Mouse (Mus musculus): ENCODE results near the gene Zc3hav1.
"Not testable (repeated sequence)": the region's sequence is repeated elsewhere in the genome, so short reads cannot be mapped to it uniquely, and the experiment has no call there.

The Zc3hav1 gene

DNA sequence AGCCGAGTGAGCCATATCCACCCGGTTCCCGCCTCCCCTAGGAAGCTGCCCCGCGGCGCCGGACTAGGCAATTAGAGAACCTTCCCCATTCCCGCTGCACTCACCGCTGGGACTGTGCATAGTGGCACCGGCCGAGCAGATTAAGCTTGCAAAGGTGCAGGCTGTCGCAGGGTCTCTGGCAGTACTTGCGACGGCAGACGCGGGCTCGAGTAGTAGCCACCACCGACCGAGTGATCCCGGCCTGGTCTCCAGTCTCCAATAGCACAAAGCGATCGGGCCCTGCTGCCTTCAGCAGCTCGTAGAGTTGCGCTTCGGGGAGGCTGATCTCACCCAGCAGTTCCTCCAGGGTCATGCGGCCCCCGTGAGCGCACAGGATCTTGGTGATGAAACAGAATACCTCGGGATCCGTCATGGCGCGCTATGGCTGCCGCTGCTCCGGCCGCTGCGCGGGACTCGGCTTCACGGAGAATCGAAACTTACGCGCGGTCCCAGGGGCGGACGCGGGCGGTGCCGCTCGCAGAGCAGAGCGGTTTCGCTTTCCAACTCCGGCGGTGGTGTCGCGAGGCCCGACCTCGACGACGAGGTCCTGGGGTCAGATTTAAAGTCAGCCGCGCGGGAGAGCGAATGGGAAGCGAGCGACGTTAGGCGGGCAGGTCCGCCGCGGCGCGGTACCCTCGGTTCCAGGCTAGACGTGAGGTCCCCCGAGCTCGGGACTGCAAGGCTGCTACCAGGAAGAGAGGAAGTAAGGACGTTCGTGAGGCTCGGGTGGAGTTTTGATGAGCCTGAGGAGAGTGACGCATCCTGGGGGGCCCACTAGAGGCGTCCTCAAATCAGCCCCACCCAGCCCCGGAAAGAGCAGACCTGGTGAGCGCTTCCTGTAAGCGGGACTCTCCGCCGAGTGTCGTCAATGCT, at the start of gene Zc3hav1:
Gene Zc3hav1 (minus strand): TSS at position 793 of the 912 bp plus-strand sequence.
- peak; percentile 79 for DNase-seq (ENCODE audit: low read depth, low spot score)

DNA sequence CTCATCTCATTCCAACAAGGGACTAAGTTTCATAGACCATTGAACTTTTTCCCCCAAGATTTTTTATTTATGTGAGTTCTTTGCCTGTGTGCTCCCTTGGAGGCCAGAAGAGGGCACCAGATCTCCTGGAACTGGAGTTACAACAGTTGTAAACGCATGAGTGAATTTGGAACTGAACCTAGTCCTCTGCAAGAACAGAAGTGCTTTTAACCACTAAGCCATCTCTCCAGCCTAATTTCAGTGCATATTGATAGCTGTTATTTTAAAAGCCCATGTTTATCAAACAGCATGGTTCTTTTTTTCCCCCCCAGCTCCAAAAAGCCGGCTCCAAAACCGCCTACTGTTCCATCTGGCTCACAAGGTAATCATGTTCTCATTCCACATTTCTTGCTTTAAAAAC, 35.3 kb upstream of the Zc3hav1 start:
- peak; percentile 74 for DNase-seq (ENCODE audit: low read depth, low spot score)

DNA sequence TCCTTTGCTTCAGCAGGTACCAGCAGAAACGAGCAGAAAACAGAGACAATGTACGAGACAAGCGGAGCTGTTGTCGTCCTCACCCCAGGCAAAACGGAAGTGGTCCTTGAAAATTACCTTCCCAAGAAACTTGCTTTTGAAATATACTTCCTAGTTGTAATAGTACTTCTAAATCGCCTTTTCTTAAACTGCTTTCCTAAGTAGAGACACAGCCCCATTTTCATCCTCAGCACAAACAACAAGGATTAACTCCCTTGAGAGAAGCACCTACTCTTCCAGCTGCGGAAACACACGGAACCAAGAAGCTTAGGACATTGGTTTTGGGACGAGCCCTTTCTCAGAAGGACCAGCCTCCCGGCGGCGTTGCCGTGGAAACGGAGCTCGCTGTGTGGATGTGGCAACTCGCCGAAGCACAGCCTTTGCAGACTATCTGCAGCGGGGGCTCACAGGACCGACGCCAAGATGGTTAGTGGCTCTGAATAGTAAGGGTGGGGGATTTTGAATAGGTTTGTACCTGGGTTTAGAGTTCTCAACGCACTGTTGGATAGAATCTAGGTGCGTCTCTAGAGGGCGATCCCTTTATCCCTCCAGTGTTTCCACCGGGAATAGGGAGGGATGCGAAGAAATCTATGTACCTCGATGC, 26.8 kb upstream of the Zc3hav1 start, which contains the start of gene Ttc26:
Gene Ttc26 (plus strand): TSS at position 341 of the 643 bp plus-strand sequence.
- peak; percentile 94 for DNase-seq (ENCODE audit: low read depth, low spot score)

DNA sequence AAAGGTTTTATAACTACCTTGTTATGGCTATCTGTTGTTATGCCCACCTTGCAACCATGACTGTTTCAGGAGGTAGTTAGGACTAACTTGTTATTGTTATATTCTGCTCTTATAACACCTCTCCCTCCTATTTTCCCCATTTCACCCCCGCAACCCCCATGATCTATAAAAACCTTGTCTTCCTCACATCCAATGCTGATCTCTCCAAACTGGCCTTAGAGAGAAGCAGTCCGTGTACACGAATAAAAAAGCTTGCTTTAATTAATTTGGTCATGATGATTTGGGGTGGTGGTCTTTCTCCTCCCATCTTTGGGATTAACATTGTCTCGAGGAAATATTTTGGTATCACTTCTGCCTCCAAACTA, 26.3 kb upstream of the Zc3hav1 start:
- no peak for DNase-seq (ENCODE audit: low read depth, low spot score)

DNA sequence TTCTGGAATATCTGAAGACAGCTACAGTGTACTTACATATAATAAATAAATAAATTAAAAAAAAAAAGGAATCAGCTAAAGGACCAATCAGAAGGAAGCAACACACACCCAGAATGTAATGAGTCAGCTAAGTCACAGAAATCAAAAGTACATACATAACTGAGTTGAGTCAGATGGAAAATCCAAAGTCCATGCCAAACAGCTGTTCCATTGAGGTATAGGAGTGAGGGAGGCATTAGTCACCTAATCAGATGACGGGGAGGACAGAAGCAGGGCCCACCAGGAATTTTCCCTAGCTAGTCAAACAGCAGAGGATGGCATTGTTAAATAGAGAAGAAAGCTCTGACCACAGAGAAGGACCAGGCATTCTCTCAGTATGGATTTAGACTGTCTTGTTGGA, 19.9 kb upstream of the Zc3hav1 start:
- DNase-seq (ENCODE audit: low read depth, low spot score) = no peak

DNA sequence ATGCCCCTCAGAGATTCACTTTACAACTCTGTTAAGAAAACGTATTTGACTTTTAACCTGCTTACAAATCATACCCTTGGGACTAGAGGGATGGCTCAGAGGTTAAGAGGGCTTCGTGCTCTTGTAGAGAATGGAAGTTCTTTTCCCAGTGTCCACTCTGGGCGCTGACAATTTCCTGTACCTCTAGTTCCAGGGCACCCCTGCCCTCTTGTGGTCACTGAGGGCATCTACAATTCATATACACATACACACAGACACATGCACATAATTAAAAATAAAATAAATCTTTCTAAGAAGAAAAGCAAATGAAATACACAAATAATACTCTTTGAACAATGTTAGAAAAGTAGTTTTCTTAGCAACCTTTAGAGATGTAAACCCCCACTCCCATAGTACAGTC, 15.5 kb upstream of the Zc3hav1 start:
- peak; percentile 61 for DNase-seq (ENCODE audit: low read depth, low spot score)

DNA sequence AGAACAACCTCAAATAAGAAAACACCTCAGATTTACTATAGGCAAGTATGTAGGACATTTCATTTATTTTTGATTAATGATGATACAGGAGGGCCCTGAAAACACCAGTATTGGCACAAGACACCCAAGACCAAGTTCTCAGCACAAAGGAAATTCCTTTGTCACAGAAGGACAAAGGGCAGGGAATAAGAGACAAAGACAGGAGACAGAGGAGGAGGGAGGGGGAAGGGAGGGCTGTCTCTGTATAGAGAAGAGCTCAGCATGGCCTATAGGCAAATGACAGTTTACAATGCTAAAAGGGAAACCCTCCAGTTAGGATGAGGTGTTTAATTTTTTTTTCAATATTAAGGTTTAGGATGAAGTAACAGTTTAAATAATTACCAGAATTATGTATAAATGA, 9.7 kb upstream of the Zc3hav1 start:
- peak; percentile 87 for DNase-seq (ENCODE audit: low read depth, low spot score)

DNA sequence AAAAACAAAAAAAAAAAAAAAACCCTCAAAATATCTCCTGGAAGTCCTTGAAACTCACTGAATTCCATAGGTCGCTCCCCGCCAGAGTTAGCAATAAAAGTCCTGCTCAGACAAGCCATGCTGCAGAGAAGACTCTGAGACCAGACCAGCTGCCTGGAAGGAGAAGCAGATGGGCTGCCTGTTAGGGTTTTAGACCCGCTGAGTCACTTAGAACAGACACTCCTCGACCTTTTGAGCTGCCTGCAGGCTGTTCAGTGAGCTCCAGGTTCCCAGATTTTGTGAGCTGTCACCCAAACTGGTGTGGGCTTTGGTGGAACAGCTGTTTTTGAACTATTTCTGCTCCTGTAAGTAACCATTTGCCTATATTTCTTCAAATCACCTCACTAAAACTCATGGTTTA, 9.0 kb upstream of the Zc3hav1 start:
- DNase-seq (ENCODE audit: low read depth, low spot score) = peak; percentile 50

DNA sequence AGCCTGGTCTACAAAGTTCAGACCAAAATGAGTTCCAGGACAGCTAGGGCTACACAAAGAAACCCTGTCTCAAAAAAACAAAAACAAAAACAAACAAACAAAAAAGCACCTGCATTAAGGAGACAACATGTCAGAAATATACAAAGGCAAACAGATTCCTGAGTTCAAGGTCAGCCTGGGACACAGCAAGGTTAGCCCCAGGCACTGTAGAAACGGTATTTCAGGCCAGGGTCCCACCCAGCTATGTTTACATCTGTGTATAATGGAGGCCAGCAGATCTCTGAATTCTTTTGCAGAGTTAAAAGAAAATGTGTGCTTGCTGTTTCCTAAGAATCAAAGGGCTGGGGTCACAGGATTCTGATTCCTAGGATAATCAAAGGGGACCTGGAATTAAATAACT, 7.5 kb upstream of the Zc3hav1 start:
- DNase-seq (ENCODE audit: low read depth, low spot score) = peak; percentile 77

DNA sequence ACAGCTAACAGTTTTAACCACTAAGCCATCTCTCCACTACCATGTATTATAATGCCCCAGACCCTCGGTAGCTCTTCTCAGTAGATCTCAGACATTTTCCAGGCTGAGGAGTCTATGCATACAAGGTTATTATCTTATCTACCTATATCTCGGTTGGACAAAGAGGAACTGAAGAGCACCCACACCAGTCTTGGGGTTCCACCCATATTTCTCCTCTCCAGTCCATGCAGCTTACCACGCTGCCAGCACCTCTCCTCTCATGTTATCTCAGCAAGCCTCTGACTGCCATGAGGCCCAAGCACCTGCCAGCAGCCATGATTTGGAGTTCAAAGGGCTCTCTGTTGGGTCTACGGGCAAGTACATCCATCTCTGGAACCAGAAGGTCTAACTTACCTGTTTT, 6.7 kb upstream of the Zc3hav1 start:
- no peak for DNase-seq (ENCODE audit: low read depth, low spot score)

DNA sequence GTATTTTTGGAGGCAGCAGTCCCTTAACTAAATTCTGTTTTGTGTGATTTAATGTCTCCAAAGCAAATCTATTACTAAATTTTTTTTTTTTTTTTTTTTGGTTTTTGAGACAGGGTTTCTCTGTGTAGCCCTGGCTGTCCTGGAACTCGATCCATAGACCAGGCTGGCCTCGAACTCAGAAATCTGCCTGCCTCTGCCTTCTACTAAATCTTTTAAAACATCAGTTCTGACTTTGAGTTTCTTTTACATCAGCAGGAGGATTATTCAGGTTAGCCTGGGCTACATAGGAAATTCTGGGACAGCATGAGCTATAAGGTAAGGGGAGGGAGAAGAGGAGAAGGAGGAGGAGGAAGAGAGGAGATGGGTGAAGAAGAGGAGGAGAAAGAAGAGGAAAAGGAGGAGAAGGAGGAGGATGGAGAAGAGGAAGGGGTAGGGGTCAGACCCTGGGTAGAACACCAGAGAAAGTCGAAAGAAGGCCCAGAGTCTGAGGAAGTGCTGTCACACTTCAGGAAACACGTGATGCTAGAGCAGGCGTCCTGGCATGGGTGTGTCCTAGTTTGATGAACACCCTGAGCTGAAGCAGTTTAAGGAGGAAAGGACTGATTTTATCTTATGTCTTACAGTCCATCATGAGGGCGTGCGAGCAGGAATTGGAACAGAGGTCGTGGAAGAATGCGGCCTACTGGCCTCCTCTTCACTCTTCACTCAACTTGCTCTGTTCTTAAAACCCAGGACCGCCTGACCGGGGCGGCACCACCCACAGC, 5.5 kb upstream of the Zc3hav1 start:
- no peak for DNase-seq (ENCODE audit: low read depth, low spot score)

DNA sequence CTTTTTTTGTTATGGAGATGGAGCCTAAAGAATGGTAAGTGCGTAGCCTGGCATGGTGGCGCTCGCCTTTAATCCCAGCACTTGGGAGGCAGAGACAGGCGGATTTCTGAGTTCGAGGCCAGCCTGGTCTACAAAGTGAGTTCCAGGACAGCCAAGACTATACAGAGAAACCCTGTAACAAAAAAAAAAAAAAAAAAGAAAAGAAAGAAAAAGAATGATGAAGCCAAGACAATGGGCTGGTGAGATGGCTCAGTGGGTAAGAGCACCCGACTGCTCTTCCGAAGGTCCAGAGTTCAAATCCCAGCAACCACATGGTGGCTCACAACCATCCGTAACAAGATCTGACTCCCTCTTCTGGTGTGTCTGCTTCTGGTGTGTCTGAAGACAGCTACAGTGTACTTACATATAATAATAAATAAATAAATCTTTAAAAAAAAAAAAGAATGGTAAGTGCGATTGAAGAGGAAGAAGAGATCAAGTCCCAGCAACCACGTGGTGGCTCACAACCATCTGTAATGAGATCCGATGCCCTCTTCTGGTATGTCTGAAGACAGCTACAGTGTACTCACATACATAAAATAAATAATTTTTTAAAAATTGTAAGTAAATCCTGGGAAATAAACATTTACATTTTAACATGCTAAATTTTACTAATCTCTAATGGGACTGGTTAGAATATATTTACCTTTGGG, 4.8 kb upstream of the Zc3hav1 start:
- not testable (repeated sequence) for DNase-seq (ENCODE audit: low read depth, low spot score)

DNA sequence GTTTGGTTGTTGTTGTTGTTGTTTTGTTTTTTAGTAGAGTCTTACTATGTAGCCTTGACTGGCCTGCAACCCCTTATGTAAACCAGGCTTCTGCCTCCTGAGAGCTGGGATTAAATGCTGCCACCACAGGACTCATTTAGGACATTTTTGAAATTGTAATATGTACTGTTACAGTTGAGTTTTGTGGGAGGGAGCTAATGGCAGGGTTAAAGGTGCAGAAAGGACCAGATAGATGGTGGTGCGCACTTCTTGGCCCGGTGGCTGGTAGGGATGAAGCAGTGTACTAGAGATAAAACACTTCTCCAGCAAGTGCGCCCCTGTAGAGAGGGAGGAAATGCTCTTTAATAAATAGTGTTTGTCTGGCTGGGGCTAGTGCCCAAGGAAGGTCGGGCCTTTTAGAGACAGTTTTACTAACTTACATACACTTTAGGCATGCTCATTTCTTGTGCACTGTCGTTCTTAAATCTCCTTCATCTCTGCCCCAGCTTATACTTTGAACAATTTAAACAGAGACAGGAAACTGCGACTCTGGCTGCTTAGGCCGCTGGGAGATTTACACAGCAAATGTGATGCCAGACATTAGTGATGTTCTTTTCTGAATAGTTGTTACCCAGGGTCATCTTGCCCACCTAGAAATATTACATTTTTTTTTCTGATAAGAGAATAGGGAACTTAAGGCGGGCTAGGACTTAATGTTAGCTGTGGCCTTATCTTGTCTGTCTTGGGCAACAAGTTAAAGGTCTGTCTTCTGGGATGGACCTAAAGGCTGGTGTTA, 4.0 kb upstream of the Zc3hav1 start:
- DNase-seq (ENCODE audit: low read depth, low spot score) = no peak

DNA sequence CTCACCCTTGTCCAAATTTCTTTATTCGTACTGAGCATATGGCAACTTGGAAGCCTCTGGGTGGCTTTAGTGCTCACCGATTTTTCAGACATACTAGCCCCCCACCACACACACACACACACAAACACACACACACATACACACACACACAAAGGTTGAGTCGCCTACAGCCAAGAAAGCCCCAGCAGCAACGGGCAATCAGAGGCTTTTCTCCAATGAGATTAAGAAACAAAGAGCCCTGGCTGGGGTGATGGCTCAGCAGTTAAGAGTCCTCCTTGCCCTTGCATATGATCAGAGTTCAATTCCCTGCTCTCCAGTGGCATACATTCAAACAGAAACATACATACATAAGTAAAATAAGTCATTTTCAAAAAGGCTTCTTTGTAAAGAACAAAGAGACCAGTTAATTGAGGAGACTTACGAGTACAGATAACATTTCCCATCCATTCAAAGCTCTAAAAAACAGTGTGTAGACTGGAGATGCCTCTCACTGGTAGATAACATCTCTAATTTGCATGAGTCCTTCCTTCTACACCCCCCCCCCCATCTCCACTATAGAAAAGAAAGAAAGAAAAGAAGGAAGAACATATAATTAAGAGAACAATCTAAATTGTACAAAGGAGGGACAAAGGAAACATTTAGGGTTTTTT, 3.3 kb upstream of the Zc3hav1 start:
- peak; percentile 41 for DNase-seq (ENCODE audit: low read depth, low spot score)

DNA sequence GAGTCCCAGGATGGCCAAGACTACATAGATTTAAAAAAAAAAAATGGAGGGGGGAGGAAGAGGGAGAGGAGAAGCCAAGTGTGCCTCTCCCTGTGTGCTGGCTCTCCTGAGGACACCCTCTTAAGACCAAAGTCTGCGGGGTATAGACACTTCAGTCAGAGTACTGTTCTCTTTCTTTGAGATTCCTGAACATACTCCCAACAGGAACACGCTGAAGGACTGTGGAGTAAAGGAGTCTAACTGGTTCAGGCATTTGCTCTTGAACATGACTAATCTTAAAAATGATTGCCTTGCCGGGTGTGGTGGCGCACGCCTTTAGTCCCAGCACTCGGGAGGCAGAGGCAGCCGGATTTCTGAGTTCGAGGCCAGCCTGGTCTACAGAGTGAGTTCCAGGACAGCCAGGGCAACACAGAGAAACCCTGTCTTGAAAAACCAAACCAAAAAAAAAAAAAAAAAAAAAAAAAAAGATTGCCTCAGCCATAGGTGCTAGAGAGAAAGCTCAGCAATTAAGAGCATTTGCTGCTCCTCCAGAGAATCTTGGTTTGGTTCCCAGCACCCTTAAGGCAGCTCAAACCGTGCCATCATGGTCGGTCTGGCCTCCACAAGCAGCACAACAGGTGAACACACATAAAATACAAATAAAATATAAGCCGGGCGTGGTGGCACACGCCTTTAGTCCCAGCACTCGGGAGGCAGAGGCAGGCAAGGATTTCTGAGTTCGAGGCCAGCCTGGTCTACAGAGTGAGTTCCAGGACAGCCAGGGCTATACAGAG, 2.4 kb upstream of the Zc3hav1 start:
- not testable (repeated sequence) for DNase-seq (ENCODE audit: low read depth, low spot score)

DNA sequence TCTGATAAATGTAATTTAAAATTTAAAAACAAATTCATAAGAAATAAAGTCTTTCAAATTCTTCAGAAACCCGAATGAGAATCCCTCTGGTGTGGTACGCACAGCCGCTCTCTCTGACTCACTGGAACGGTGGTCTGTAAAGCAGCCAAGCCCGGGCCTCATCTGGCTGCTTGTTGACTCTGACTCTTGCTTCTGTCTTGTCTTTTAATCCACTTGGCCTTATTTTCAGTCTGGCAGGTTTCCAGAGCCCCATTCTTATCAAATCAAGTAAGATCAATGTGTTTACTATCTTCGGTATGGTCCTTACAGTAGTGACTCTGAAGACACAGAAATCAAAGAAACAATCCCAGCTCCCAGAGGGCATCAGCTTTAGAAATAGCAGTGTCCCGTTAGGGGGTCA, 1.5 kb upstream of the Zc3hav1 start:
- DNase-seq (ENCODE audit: low read depth, low spot score) = no peak

DNA sequence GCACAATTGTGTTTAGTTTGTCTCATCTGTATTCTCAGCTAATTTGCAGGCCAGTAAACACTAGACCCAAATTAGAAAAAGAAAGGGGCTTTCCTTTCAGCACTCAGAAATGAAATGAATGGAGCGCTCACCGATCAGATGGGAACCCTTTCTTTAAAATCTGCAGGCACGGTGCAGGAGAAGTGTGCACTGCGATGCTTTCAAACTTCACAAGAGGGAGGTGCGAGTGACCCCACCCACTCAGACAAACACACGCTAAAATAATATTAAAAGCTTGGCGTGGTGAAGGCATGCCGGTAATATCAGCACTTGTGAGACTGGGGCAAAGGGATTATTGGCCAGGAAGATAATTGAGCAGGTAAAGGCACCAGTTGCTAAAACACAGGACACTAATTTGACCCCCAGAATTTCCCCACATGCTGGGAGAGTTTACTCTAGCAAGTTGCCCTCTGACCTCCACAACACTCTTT, 986 bp upstream of the Zc3hav1 start:
- DNase-seq (ENCODE audit: low read depth, low spot score) = peak; percentile 56

DNA sequence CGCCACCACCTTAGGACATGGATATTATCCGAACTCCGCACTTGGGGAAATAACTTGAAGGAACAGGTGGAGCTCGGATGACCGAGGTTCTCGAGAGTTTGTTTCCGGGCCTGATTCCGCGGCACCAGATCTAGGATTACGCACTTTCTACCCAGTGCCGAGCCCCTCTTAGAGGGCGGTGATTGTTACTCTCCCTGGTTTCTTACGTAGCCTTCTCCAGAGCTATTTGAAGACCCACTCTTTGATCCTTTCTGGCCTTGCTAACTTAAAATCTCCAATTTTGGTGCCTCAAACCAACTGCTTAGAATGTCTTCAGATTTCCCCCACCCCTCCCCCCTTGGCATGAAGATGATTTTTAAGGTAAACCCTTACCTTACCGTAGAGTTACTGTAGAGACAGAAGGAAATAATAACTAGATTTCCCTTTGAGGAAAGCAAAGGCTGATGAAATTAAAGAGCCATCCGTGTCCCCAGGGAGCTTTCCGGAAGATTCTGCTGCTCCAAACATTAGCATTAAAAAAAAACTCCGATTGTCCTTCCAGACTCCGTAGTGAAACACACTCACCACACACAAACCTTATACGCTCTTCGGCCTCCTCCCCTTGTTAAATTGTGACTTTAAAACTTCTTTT, 435 bp upstream of the Zc3hav1 start:
- no peak for DNase-seq (ENCODE audit: low read depth, low spot score)

DNA sequence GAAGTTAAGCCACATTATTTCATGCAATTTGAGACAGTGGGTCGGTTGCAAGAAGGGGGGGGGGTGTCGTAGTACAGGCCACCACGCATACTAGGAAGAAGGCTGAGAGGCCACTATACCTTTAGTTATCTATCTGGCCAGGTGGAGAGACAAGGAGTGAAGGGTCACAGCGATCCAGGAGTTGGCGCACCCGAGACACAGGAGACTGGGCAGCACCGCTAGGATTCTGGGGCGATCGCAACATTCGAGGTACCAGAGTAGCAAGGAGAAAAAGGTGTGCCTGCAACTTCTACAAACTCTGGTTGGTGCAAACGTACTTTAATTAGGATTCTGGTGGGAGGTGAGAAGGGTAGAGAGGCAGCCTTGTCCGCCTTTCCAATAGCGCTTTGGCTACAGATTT, 1.2 kb downstream of the Zc3hav1 start:
- DNase-seq (ENCODE audit: low read depth, low spot score) = no peak
